Mouse (Mus musculus): ENCODE measurements at regions not wholly inside any gene's neighbourhood (a gene's known extent, or its start where the extent isn't known, plus 50 kb on each side); places are given as distances from the start of the nearest gene placed in this dataset.

- H3K27ac ChIP-seq = no peak overlapping the region
- DNase-seq (ENCODE audit: low read depth in 3 of 3, low spot score in 3 of 3) = no peak
- no peaks in the 10 kb centered on the region for H3K9me3 ChIP-seq (ENCODE audit: control insufficient read depth, low read length)
- no peak overlapping the region for H3K4me2 ChIP-seq (ENCODE audit: low read depth)
- no peaks in the 10 kb centered on the region for H3K27me3 ChIP-seq (ENCODE audit: control insufficient read depth, insufficient read depth, low read length)
- no peaks in the 10 kb centered on the region for H3K4me1 ChIP-seq (replicated peaks; ENCODE audit: control insufficient read depth in 2 of 2, insufficient read depth in 2 of 2, low read length in 1 of 2)
- no peaks in the 10 kb centered on the region for H3K36me3 ChIP-seq (replicated peaks; ENCODE audit: control insufficient read depth, insufficient read depth, low read depth)
- ATAC-seq (ENCODE audit: insufficient read depth) = no peak
- 45% methylated on average over 4 of the region's 4 CpGs for WGBS (ENCODE audit: insufficient replicate concordance)
- TF ChIP-seq EP300 (IDR thresholded peaks at IDR 0.05; ENCODE audit: low read depth) (no peak), CTCF (IDR thresholded peaks at IDR 0.05; ENCODE audit: low read depth) (no peak)
- H3K4me3 ChIP-seq (ENCODE audit: insufficient read depth in 1 of 2, low read depth in 2 of 2, low read length in 2 of 2) = no peak overlapping the region
- no peak overlapping the region for H3K9ac ChIP-seq (replicated peaks)
Measured at GRCm38 (mm10) chr15:61294131-61294530, 371.3 kb upstream of the A1bg start.

GRCm38 (mm10) chr15:61268766-61269165 lies 346.0 kb upstream of the A1bg start:
- ATAC-seq (ENCODE audit: insufficient read depth) (no peak), DNase-seq (ENCODE audit: low read depth in 3 of 3, low spot score in 3 of 3) (no peak)
- no peaks in the 10 kb centered on the region for H3K27me3 ChIP-seq (ENCODE audit: control insufficient read depth, insufficient read depth, low read length)
- no peak overlapping the region for H3K4me2 ChIP-seq (ENCODE audit: low read depth)
- no peaks in the 10 kb centered on the region for H3K4me1 ChIP-seq (replicated peaks; ENCODE audit: control insufficient read depth in 2 of 2, insufficient read depth in 2 of 2, low read length in 1 of 2)
- no peak overlapping the region for H3K9ac ChIP-seq (replicated peaks)
- WGBS (ENCODE audit: insufficient replicate concordance) = 64% methylated on average over 4 of the region's 4 CpGs
- no peak overlapping the region for H3K27ac ChIP-seq
- no peak overlapping the region for H3K4me3 ChIP-seq (ENCODE audit: insufficient read depth in 1 of 2, low read depth in 2 of 2, low read length in 2 of 2)
- H3K36me3 ChIP-seq (replicated peaks; ENCODE audit: control insufficient read depth, insufficient read depth, low read depth) = no peaks in the 10 kb centered on the region
- TF ChIP-seq EP300 (IDR thresholded peaks at IDR 0.05; ENCODE audit: low read depth) (no peak), CTCF (IDR thresholded peaks at IDR 0.05; ENCODE audit: low read depth) (no peak)
- H3K9me3 ChIP-seq (ENCODE audit: control insufficient read depth, low read length) = no peaks in the 10 kb centered on the region

GRCm38 (mm10) chr15:61259047-61259446 lies 336.2 kb upstream of the A1bg start:
- Histone ChIP-seq H3K9me3 (ENCODE audit: control insufficient read depth, low read length) (no peaks in the 10 kb centered on the region), H3K27ac (no peak overlapping the region), H3K4me2 (ENCODE audit: low read depth) (no peak overlapping the region), H3K4me1 (replicated peaks; ENCODE audit: control insufficient read depth in 2 of 2, insufficient read depth in 2 of 2, low read length in 1 of 2) (no peaks in the 10 kb centered on the region), H3K9ac (replicated peaks) (no peak overlapping the region), H3K4me3 (ENCODE audit: insufficient read depth in 1 of 2, low read depth in 2 of 2, low read length in 2 of 2) (no peak overlapping the region), H3K36me3 (replicated peaks; ENCODE audit: control insufficient read depth, insufficient read depth, low read depth) (no peaks in the 10 kb centered on the region), H3K27me3 (ENCODE audit: control insufficient read depth, insufficient read depth, low read length) (no peaks in the 10 kb centered on the region)
- WGBS (ENCODE audit: insufficient replicate concordance) = 45% methylated on average over 2 of the region's 2 CpGs
- no peak for ATAC-seq (ENCODE audit: insufficient read depth)
- TF ChIP-seq CTCF (IDR thresholded peaks at IDR 0.05; ENCODE audit: low read depth) (no peak), EP300 (IDR thresholded peaks at IDR 0.05; ENCODE audit: low read depth) (no peak)
- DNase-seq (ENCODE audit: low read depth in 3 of 3, low spot score in 3 of 3) = no peak

GRCm38 (mm10) chr15:61244511-61244910 lies 321.7 kb upstream of the A1bg start:
- TF ChIP-seq CTCF (IDR thresholded peaks at IDR 0.05; ENCODE audit: low read depth) (no peak), EP300 (IDR thresholded peaks at IDR 0.05; ENCODE audit: low read depth) (no peak)
- DNase-seq (ENCODE audit: low read depth in 3 of 3, low spot score in 3 of 3) = no peak

GRCm38 (mm10) chr15:61242161-61242681 lies 319.4 kb upstream of the A1bg start:
- TF ChIP-seq CTCF (IDR thresholded peaks at IDR 0.05; ENCODE audit: low read depth) = no peak

More at GRCm38 (mm10) chr15:61244511-61244910, 321.7 kb upstream of the A1bg start:
- Histone ChIP-seq H3K4me1 (replicated peaks; ENCODE audit: control insufficient read depth in 2 of 2, insufficient read depth in 2 of 2, low read length in 1 of 2) (no peaks in the 10 kb centered on the region), H3K9me3 (ENCODE audit: control insufficient read depth, low read length) (no peaks in the 10 kb centered on the region), H3K4me2 (ENCODE audit: low read depth) (no peak overlapping the region), H3K9ac (replicated peaks) (no peak overlapping the region), H3K36me3 (replicated peaks; ENCODE audit: control insufficient read depth, insufficient read depth, low read depth) (no peaks in the 10 kb centered on the region), H3K4me3 (ENCODE audit: insufficient read depth in 1 of 2, low read depth in 2 of 2, low read length in 2 of 2) (no peak overlapping the region), H3K27ac (no peak overlapping the region), H3K27me3 (ENCODE audit: control insufficient read depth, insufficient read depth, low read length) (no peaks in the 10 kb centered on the region)
- WGBS (ENCODE audit: insufficient replicate concordance) = 37% methylated on average over 2 of the region's 2 CpGs
- ATAC-seq (ENCODE audit: insufficient read depth) = no peak

More at GRCm38 (mm10) chr15:61242161-61242681, 319.4 kb upstream of the A1bg start:
- WGBS (ENCODE audit: insufficient replicate concordance) = 29% methylated on average over 2 of the region's 2 CpGs
- ATAC-seq (ENCODE audit: insufficient read depth) (no peak), DNase-seq (ENCODE audit: low read depth in 3 of 3, low spot score in 3 of 3) (no peak)
- Histone ChIP-seq H3K36me3 (replicated peaks; ENCODE audit: control insufficient read depth, insufficient read depth, low read depth) (no peaks in the 10 kb centered on the region), H3K9me3 (ENCODE audit: control insufficient read depth, low read length) (no peaks in the 10 kb centered on the region), H3K4me3 (ENCODE audit: insufficient read depth in 1 of 2, low read depth in 2 of 2, low read length in 2 of 2) (no peak overlapping the region), H3K4me1 (replicated peaks; ENCODE audit: control insufficient read depth in 2 of 2, insufficient read depth in 2 of 2, low read length in 1 of 2) (no peaks in the 10 kb centered on the region), H3K27me3 (ENCODE audit: control insufficient read depth, insufficient read depth, low read length) (no peaks in the 10 kb centered on the region), H3K27ac (no peak overlapping the region), H3K4me2 (ENCODE audit: low read depth) (no peak overlapping the region), H3K9ac (replicated peaks) (no peak overlapping the region)
